Mouse (Mus musculus) bone marrow macrophage, adult 2 months (primary cell): ENCODE measurements at regions not wholly inside any gene's neighbourhood (a gene's known extent, or its start where the extent isn't known, plus 50 kb on each side); places are given as distances from the start of the nearest gene placed in this dataset.

ENCODE experiments used
- CTCF ChIP-seq: IDR thresholded peaks from 2 replicates; pipeline ENCODE4 v1.5.1; 2012; ENCODE audit warnings: low read depth, mild to moderate bottlenecking, low read length, moderate library complexity
- POLR2A ChIP-seq: IDR thresholded peaks from 2 replicates; pipeline ENCODE4 v1.6.1; 2012; ENCODE audit warnings: mild to moderate bottlenecking, low read depth, low read length, borderline replicate concordance

GRCm38 (mm10) chr4:67677589-67677988 lies 850.2 kb downstream of the Tlr4 start:
- no peak for TF ChIP-seq POLR2A
- TF ChIP-seq CTCF, result no peak
